Mouse (Mus musculus) cerebellum, postnatal 10 days (tissue): ENCODE results near the gene Atf7ip.

Experiments used
- DNase-seq, 2 experiments: peaks; one replicate each; pipeline ENCODE4 v3.0.0; 2021; ENCODE audit warnings: mixed read lengths in 2 of 2

Atf7ip gene

GRCm38 (mm10) chr6:136525567-136525966 lies 19.6 kb downstream of the Atf7ip start:
- no peak for DNase-seq

- no peak for DNase-seq
Measured at GRCm38 (mm10) chr6:136529156-136529555, 23.2 kb downstream of the Atf7ip start.

GRCm38 (mm10) chr6:136531792-136532230 lies 25.8 kb downstream of the Atf7ip start:
- peak; percentile 45 to 50 for DNase-seq

GRCm38 (mm10) chr6:136532535-136533291 lies 26.7 kb downstream of the Atf7ip start:
- peak; percentile 94 to 95 for DNase-seq

- DNase-seq: no peak
Measured at GRCm38 (mm10) chr6:136533804-136534203, 27.8 kb downstream of the Atf7ip start.

GRCm38 (mm10) chr6:136534444-136534843 lies 28.5 kb downstream of the Atf7ip start:
- DNase-seq: no peak

- DNase-seq: peak in 1 of 2 experiments; percentile 55
Measured at GRCm38 (mm10) chr6:136535176-136535575, 29.2 kb downstream of the Atf7ip start.

- peak; percentile 35 to 54 for DNase-seq
Measured at GRCm38 (mm10) chr6:136536121-136536520, 30.2 kb downstream of the Atf7ip start.

- no peak for DNase-seq
Measured at GRCm38 (mm10) chr6:136541350-136541749, 35.4 kb downstream of the Atf7ip start.

- DNase-seq: no peak
Measured at GRCm38 (mm10) chr6:136542105-136542504, 36.1 kb downstream of the Atf7ip start.

GRCm38 (mm10) chr6:136543164-136543563 lies 37.2 kb downstream of the Atf7ip start:
- peak; percentile 71 to 79 for DNase-seq

GRCm38 (mm10) chr6:136545284-136545870 lies 39.4 kb downstream of the Atf7ip start:
- DNase-seq: no peak

- DNase-seq: no peak
Measured at GRCm38 (mm10) chr6:136546286-136546685, 40.3 kb downstream of the Atf7ip start.

- peak in 1 of 2 experiments; percentile 54 for DNase-seq
Measured at GRCm38 (mm10) chr6:136546987-136547386, 41.0 kb downstream of the Atf7ip start.

- peak; percentile 90 to 91 for DNase-seq
Measured at GRCm38 (mm10) chr6:136548041-136548770, 42.2 kb downstream of the Atf7ip start.

GRCm38 (mm10) chr6:136548796-136549195 lies 42.8 kb downstream of the Atf7ip start:
- DNase-seq: no peak

- no peak for DNase-seq
Measured at GRCm38 (mm10) chr6:136549606-136550005, 43.6 kb downstream of the Atf7ip start.

GRCm38 (mm10) chr6:136550596-136551304 lies 44.8 kb downstream of the Atf7ip start:
- peak; percentile 42 to 52 for DNase-seq

GRCm38 (mm10) chr6:136551550-136552109 lies 45.7 kb downstream of the Atf7ip start:
- DNase-seq: no peak

GRCm38 (mm10) chr6:136553156-136553555 lies 47.2 kb downstream of the Atf7ip start:
- no peak for DNase-seq

- peak; percentile 57 to 73 for DNase-seq
Measured at GRCm38 (mm10) chr6:136553767-136554569, 48.0 kb downstream of the Atf7ip start.
